Mouse (Mus musculus) E14TG2a.4 (cell line): ENCODE measurements at regions not wholly inside any gene's neighbourhood (a gene's known extent, or its start where the extent isn't known, plus 50 kb on each side); places are given as distances from the start of the nearest gene placed in this dataset.

Source experiments
- H3K27me3 ChIP-seq: 2 replicates; pipeline ENCODE4 v1.6.1; 2014; ENCODE audit warnings: low read length, control low read depth; ENCODE audit not compliant: insufficient read depth
- H3K36me3 ChIP-seq: 2 replicates; pipeline ENCODE4 v1.6.1; 2014; ENCODE audit warnings: low read length, control low read depth; ENCODE audit not compliant: insufficient read depth
- H3K4me1 ChIP-seq: replicated peaks from 2 replicates; pipeline ENCODE4 v1.6.1; 2014; ENCODE audit warnings: low read depth, low read length, control low read depth
- H3K4me3 ChIP-seq: replicated peaks from 2 replicates; pipeline ENCODE4 v1.5.1; 2014; ENCODE audit warnings: mild to moderate bottlenecking, low read length
- H3K9me3 ChIP-seq: 2 replicates; pipeline ENCODE4 v1.6.1; 2014; ENCODE audit warnings: low read length, control low read depth
- CTCF ChIP-seq: conservative IDR thresholded peaks from 2 replicates; pipeline ENCODE4 v1.5.1; 2014; ENCODE audit warnings: low read length
- NANOG ChIP-seq: IDR thresholded peaks from 2 replicates; pipeline ENCODE4 v1.6.1; 2014; ENCODE audit warnings: borderline replicate concordance, low read length, mixed read lengths
- POU5F1 ChIP-seq: IDR thresholded peaks from 2 replicates; pipeline ENCODE4 v1.6.1; 2014; ENCODE audit warnings: low read length, borderline replicate concordance

- TF ChIP-seq CTCF (no peak), POU5F1 (no peak), NANOG (no peak)
- no peaks in the 10 kb centered on the region for H3K4me1 ChIP-seq
- no peaks in the 10 kb centered on the region for H3K9me3 ChIP-seq
- H3K27me3 ChIP-seq: no peaks in the 10 kb centered on the region
- H3K36me3 ChIP-seq: no peaks in the 10 kb centered on the region
- no peak overlapping the region for H3K4me3 ChIP-seq
Observed at GRCm38 (mm10) chr3:80322291-80322690, 438.0 kb downstream of the Fam198b start.

- H3K9me3 ChIP-seq: no peaks in the 10 kb centered on the region
- H3K4me1 ChIP-seq: no peaks in the 10 kb centered on the region
- no peaks in the 10 kb centered on the region for H3K36me3 ChIP-seq
- H3K4me3 ChIP-seq: no peak overlapping the region
- no peak for TF ChIP-seq POU5F1
- TF ChIP-seq CTCF: no peak
- TF ChIP-seq NANOG: no peak
- no peaks in the 10 kb centered on the region for H3K27me3 ChIP-seq
Observed at GRCm38 (mm10) chr3:80324726-80325125, 440.4 kb downstream of the Fam198b start.

GRCm38 (mm10) chr3:80331776-80332175, 447.4 kb downstream of the Fam198b start:
- no peak for TF ChIP-seq CTCF
- Histone ChIP-seq H3K4me1 (no peaks in the 10 kb centered on the region), H3K27me3 (no peaks in the 10 kb centered on the region), H3K4me3 (no peak overlapping the region), H3K36me3 (no peaks in the 10 kb centered on the region), H3K9me3 (no peaks in the 10 kb centered on the region)

- Histone ChIP-seq H3K27me3 (no peaks in the 10 kb centered on the region), H3K4me1 (no peaks in the 10 kb centered on the region), H3K36me3 (no peaks in the 10 kb centered on the region), H3K9me3 (no peaks in the 10 kb centered on the region), H3K4me3 (no peak overlapping the region)
- TF ChIP-seq CTCF (no peak), POU5F1 (no peak), NANOG (no peak)
Observed at GRCm38 (mm10) chr3:80334446-80334893, 450.1 kb downstream of the Fam198b start.

- Histone ChIP-seq H3K27me3 (no peaks in the 10 kb centered on the region), H3K9me3 (no peaks in the 10 kb centered on the region), H3K36me3 (no peaks in the 10 kb centered on the region), H3K4me1 (no peaks in the 10 kb centered on the region), H3K4me3 (no peak overlapping the region)
- TF ChIP-seq POU5F1: no peak
- TF ChIP-seq CTCF: no peak
- TF ChIP-seq NANOG: no peak
Observed at GRCm38 (mm10) chr3:80336123-80336674, 451.9 kb downstream of the Fam198b start.

GRCm38 (mm10) chr3:80367972-80368371, 434.7 kb downstream of the Gria2 start:
- no peak for TF ChIP-seq CTCF
- no peaks in the 10 kb centered on the region for H3K9me3 ChIP-seq
- no peak overlapping the region for H3K4me3 ChIP-seq
- no peaks in the 10 kb centered on the region for H3K4me1 ChIP-seq
- no peaks in the 10 kb centered on the region for H3K36me3 ChIP-seq
- H3K27me3 ChIP-seq: no peaks in the 10 kb centered on the region

GRCm38 (mm10) chr3:80369214-80369941, 433.3 kb downstream of the Gria2 start:
- Histone ChIP-seq H3K4me3 (no peak overlapping the region), H3K4me1 (no peaks in the 10 kb centered on the region), H3K36me3 (no peaks in the 10 kb centered on the region), H3K27me3 (no peaks in the 10 kb centered on the region), H3K9me3 (no peaks in the 10 kb centered on the region)
- TF ChIP-seq NANOG (no peak), POU5F1 (no peak), CTCF (no peak)

- no peaks in the 10 kb centered on the region for H3K4me1 ChIP-seq
- H3K36me3 ChIP-seq: no peaks in the 10 kb centered on the region
- TF ChIP-seq POU5F1 (no peak), CTCF (no peak), NANOG (no peak)
- peaks cover 12% of the 10 kb centered on the region for H3K9me3 ChIP-seq
- H3K4me3 ChIP-seq: no peak overlapping the region
- H3K27me3 ChIP-seq: no peaks in the 10 kb centered on the region
Observed at GRCm38 (mm10) chr3:80372436-80372835, 430.2 kb downstream of the Gria2 start.

GRCm38 (mm10) chr3:80385986-80386385, 416.6 kb downstream of the Gria2 start:
- Histone ChIP-seq H3K4me3 (no peak overlapping the region), H3K9me3 (no peaks in the 10 kb centered on the region), H3K36me3 (no peaks in the 10 kb centered on the region), H3K27me3 (no peaks in the 10 kb centered on the region), H3K4me1 (no peaks in the 10 kb centered on the region)
- TF ChIP-seq POU5F1 (no peak), CTCF (no peak), NANOG (no peak)
